Mouse (Mus musculus) lung, postnatal 14 days (tissue): Measurements from ENCODE around the gene Cnnm2.
A peak's percentile ranks its signal among the peaks of the same experiment; 100 is the strongest.

ENCODE experiments used
- DNase-seq: peaks from one replicate; pipeline ENCODE4 v3.0.0; 2021

Cnnm2 gene

DNA sequence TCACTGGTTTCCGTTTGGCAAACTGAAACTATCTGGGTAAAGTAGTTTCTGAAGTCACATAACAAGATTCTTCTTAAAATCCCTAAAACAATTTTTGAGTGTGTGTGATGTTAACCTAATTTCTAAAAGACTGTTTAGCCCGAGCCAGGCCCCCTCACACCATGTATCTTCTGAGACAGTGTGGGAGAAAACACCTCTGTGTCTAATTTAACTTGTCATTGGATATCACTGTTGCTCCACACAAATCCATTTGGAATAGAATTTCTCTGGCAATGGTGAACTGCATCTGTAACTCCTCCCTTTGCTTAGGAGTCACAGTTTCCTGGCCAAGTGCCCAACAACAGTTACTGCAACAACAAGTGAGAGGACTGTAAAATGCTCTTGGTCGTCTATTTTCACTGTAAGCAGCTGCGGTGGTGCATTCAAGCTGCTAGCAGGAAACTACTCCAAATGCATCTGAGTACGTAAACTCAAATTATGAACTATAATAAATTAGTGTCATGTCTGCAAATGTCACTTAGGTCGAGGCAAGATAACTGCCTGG, 167.7 kb downstream of the Cnnm2 start:
- DNase-seq, result peak; percentile 83
